8 mouse cellular contexts compared by ENCODE assay signal in genomic region chr17:71001699-71002080, GRCm38 (mm10). TPM values are rescaled to one million over a fixed set of nuclear protein-coding genes. Genes with fewer than 3 reads are reported as not detected.
DNase-seq lines count a peak whose midpoint lies in the region; ATAC-seq and TF ChIP-seq lines count a peak whose summit lies in the region.

No protein-coding gene starts in this region.

- H3K4me2 ChIP-seq in forebrain, embryonic 11.5 days (ENCODE audit: low read depth, low read length, severe bottlenecking) = peak overlapping the region; percentile 43
- H3K4me2 ChIP-seq in hindbrain, embryonic 13.5 days = peak overlapping the region; percentile 70
- peak overlapping the region; percentile 91 for H3K4me2 ChIP-seq in liver, embryonic 14.5 days (ENCODE audit: low read depth)

- no peak for TF ChIP-seq CTCF in left cerebral cortex, adult 2 months (IDR thresholded peaks at IDR 0.05)
- no peak for TF ChIP-seq CTCF in liver, embryonic 14.5 days (IDR thresholded peaks at IDR 0.05; ENCODE audit: low read depth)
- TF ChIP-seq CTCF in olfactory bulb, adult 2 months (IDR thresholded peaks at IDR 0.05; ENCODE audit: insufficient read depth, low read depth, low read length) = no peak

- TF ChIP-seq EP300 in liver, embryonic 14.5 days (IDR thresholded peaks at IDR 0.05; ENCODE audit: low read depth) = no peak

- WGBS in forebrain, embryonic 11.5 days = under 1% methylated on average over 41 of the region's 43 CpGs
- under 1% methylated on average over 42 of the region's 43 CpGs for WGBS in hindbrain, embryonic 13.5 days
- 1% methylated on average over 43 of the region's 43 CpGs for WGBS in liver, embryonic 14.5 days (ENCODE audit: insufficient replicate concordance)
- WGBS in olfactory bulb, adult 2 months = 1% methylated on average over 43 of the region's 43 CpGs

- H3K27me3 ChIP-seq in forebrain, embryonic 11.5 days (ENCODE audit: control insufficient read depth, insufficient read depth, low read length) = no peaks in the 10 kb centered on the region
- H3K27me3 ChIP-seq in hindbrain, embryonic 13.5 days = no peaks in the 10 kb centered on the region
- H3K27me3 ChIP-seq in liver, embryonic 14.5 days (ENCODE audit: control insufficient read depth, insufficient read depth, low read length) = no peaks in the 10 kb centered on the region

- peak overlapping the region; percentile 61 for H3K4me3 ChIP-seq in left cerebral cortex, adult 2 months
- H3K4me3 ChIP-seq in forebrain, embryonic 11.5 days (ENCODE audit: low read depth, low read length) = peak overlapping the region; percentile 89
- peak overlapping the region; percentile 87 for H3K4me3 ChIP-seq in hindbrain, embryonic 13.5 days
- peak overlapping the region; percentile 73 to 78 for H3K4me3 ChIP-seq in liver, embryonic 14.5 days (ENCODE audit: insufficient read depth in 1 of 2, low read depth in 2 of 2, low read length in 2 of 2)
- peak overlapping the region; percentile 89 for H3K4me3 ChIP-seq in olfactory bulb, adult 2 months (ENCODE audit: insufficient read depth, low read depth, low read length)

- peak; percentile 63 for ATAC-seq in forebrain, embryonic 11.5 days (replicated peaks; ENCODE audit: low FRiP score)
- ATAC-seq in hindbrain, embryonic 13.5 days (ENCODE audit: low FRiP score) = peak; percentile 76
- ATAC-seq in liver, embryonic 14.5 days (ENCODE audit: insufficient read depth) = peak; percentile 58

- no peaks in the 10 kb centered on the region for H3K36me3 ChIP-seq in forebrain, embryonic 11.5 days (ENCODE audit: control insufficient read depth, insufficient read depth, low read length)
- no peaks in the 10 kb centered on the region for H3K36me3 ChIP-seq in hindbrain, embryonic 13.5 days
- H3K36me3 ChIP-seq in liver, embryonic 14.5 days (replicated peaks; ENCODE audit: control insufficient read depth, insufficient read depth, low read depth) = peaks cover 2% of the 10 kb centered on the region

- DNase-seq in left cerebral cortex, adult 2 months (ENCODE audit: extremely low spot score in 1 of 2, low spot score in 2 of 2) = peak in 1 of 2 experiments; percentile 46
- DNase-seq in left cerebral cortex, adult 11 months (ENCODE audit: low spot score) = no peak
- peak; percentile 36 for DNase-seq in T-cell, adult 2 months (ENCODE audit: low spot score)
- no peak for DNase-seq in forebrain, embryonic 11.5 days (ENCODE audit: low spot score)
- peak in 2 of 3 experiments; percentile 37 to 45 for DNase-seq in liver, embryonic 14.5 days (ENCODE audit: low read depth in 3 of 3, low spot score in 3 of 3)
- DNase-seq in yolk sac, embryonic 10.5 days (ENCODE audit: low spot score) = no peak

- no peaks in the 10 kb centered on the region for H3K9me3 ChIP-seq in forebrain, embryonic 11.5 days (ENCODE audit: control insufficient read depth, low read length)
- no peaks in the 10 kb centered on the region for H3K9me3 ChIP-seq in hindbrain, embryonic 13.5 days
- H3K9me3 ChIP-seq in liver, embryonic 14.5 days (ENCODE audit: control insufficient read depth, low read length) = no peaks in the 10 kb centered on the region

- intact Hi-C loops in left cerebral cortex, adult 2 months (cut with DNase I) = loop anchor here (1.0 to 5.0 kb wide), 3 partner anchors 11 to 231 kb away; partner anchors contain the start of gene Lpin2

- peak overlapping the region; percentile 100 for H3K27ac ChIP-seq in left cerebral cortex, adult 2 months
- peak overlapping the region; percentile 85 for H3K27ac ChIP-seq in forebrain, embryonic 11.5 days (ENCODE audit: low read depth, low read length)
- H3K27ac ChIP-seq in hindbrain, embryonic 13.5 days = peak overlapping the region; percentile 96
- H3K27ac ChIP-seq in liver, embryonic 14.5 days = peak overlapping the region; percentile 89
- H3K27ac ChIP-seq in olfactory bulb, adult 2 months (ENCODE audit: insufficient read depth, low read depth, low read length) = peak overlapping the region; percentile 95; the same call in 1 of the 2 replicates

- H3K9ac ChIP-seq in forebrain, embryonic 11.5 days (ENCODE audit: low read length) = peak overlapping the region; percentile 92
- H3K9ac ChIP-seq in hindbrain, embryonic 13.5 days = peak overlapping the region; percentile 83
- H3K9ac ChIP-seq in liver, embryonic 14.5 days (replicated peaks) = peak overlapping the region; percentile 96

- H3K4me1 ChIP-seq in forebrain, embryonic 11.5 days (replicated peaks; ENCODE audit: control insufficient read depth, insufficient read depth, low read length) = peaks cover 5% of the 10 kb centered on the region; the same call in 1 of the 2 replicates
- H3K4me1 ChIP-seq in hindbrain, embryonic 13.5 days (replicated peaks) = peaks cover 20% of the 10 kb centered on the region
- peaks cover 13 to 27% of the 10 kb centered on the region in 2 experiments for H3K4me1 ChIP-seq in liver, embryonic 14.5 days (replicated peaks; ENCODE audit: control insufficient read depth in 2 of 2, insufficient read depth in 2 of 2, low read length in 1 of 2)
- H3K4me1 ChIP-seq in olfactory bulb, adult 2 months (ENCODE audit: control insufficient read depth, insufficient read depth, low read length) = peaks cover 5% of the 10 kb centered on the region; the same call in 1 of the 2 replicates

- TF ChIP-seq POLR2A in olfactory bulb, adult 2 months (IDR thresholded peaks at IDR 0.05; ENCODE audit: insufficient read depth, low read depth, low read length) = no peak

RNA-seq across cellular contexts. Expression of gene Myom1, which starts 0.7 kb away (rescaled TPM):
- total RNA-seq in left cerebral cortex, adult 2 months (2021) = 1 to 10 TPM; 1.6 to 2.2 TPM
- polyA plus RNA-seq in forebrain, embryonic 11.5 days (2014; fragmentation: Nextera tagmentation; extraction: Ambion mirVana) = 2.8 and 4.0 TPM in 2 replicates
- polyA plus RNA-seq in hindbrain, embryonic 13.5 days (2015; fragmentation: Nextera tagmentation; extraction: Ambion mirVana) = 1.2 and 1.6 TPM in 2 replicates
- 1.8 and 2.6 TPM in 2 replicates for polyA plus RNA-seq in liver, embryonic 14.5 days (2012; rRNA removed)
- polyA plus RNA-seq in liver, embryonic 14.5 days (2014; fragmentation: Nextera tagmentation; extraction: Ambion mirVana) = 1.6 TPM in 2 replicates
- not detected in 2 replicates for polyA plus RNA-seq in olfactory bulb, adult 2 months (2012; ENCODE audit: insufficient read depth, insufficient read length, low replicate concordance, missing spikeins)

RNA-seq across cellular contexts. Expression of gene Myl12a, which starts 1.0 kb away (rescaled TPM):
- total RNA-seq in left cerebral cortex, adult 2 months (2021) = 10 to 100 TPM; 39.0 to 43.4 TPM
- 372 and 395 TPM in 2 replicates for polyA plus RNA-seq in forebrain, embryonic 11.5 days (2014; fragmentation: Nextera tagmentation; extraction: Ambion mirVana)
- 153 and 157 TPM in 2 replicates for polyA plus RNA-seq in hindbrain, embryonic 13.5 days (2015; fragmentation: Nextera tagmentation; extraction: Ambion mirVana)
- 92.3 and 92.7 TPM in 2 replicates for polyA plus RNA-seq in liver, embryonic 14.5 days (2012; rRNA removed)
- 163 and 165 TPM in 2 replicates for polyA plus RNA-seq in liver, embryonic 14.5 days (2014; fragmentation: Nextera tagmentation; extraction: Ambion mirVana)
- polyA plus RNA-seq in olfactory bulb, adult 2 months (2012; ENCODE audit: insufficient read depth, insufficient read length, low replicate concordance, missing spikeins) = not detected in 2 replicates

Comparison
In these comparisons a context has a peak if more than half of its experiments do, and no peak if none do; other contexts are left out.
1. DNase-seq: peak in T-cell, adult 2 months (single experiment) and liver, embryonic 14.5 days (2 of 3); none in left cerebral cortex, adult 11 months (single experiment), forebrain, embryonic 11.5 days (single experiment) and yolk sac, embryonic 10.5 days (single experiment).
2. Peak in every context shown above with its lines, with median percentiles within 50 percentile points of each other: H3K27ac ChIP-seq, H3K4me3 ChIP-seq, ATAC-seq, H3K4me2 ChIP-seq and H3K9ac ChIP-seq.